Mouse (Mus musculus) left cerebral cortex, postnatal 25 days (tissue): Measurements from ENCODE around the gene Fbxl17. TPM values are rescaled to one million over a fixed set of nuclear protein-coding genes. Genes with fewer than 3 reads are reported as not detected.
A peak's percentile ranks its signal among the peaks of the same experiment; 100 is the strongest.

Experiments used
- DNase-seq, 2 experiments: peaks; one replicate each; pipeline ENCODE4 v3.0.0; 2022; ENCODE audit warnings: low spot score in 2 of 2, mixed read lengths in 1 of 2
- intact Hi-C: fragments of 180-260 bp; cut with DNase I; formaldehyde crosslinking; loops from one replicate; pipeline ENCODE4 v1.15.1; 2025
- total RNA-seq, 2 experiments: library from RNA; stranded (reverse); gene quantifications; 2 replicates each; pipeline ENCODE4 v1.2.3; 2021

The Fbxl17 gene
- total RNA-seq, 2 experiments from 2014 or later: 59.2 to 62.4 TPM

DNA sequence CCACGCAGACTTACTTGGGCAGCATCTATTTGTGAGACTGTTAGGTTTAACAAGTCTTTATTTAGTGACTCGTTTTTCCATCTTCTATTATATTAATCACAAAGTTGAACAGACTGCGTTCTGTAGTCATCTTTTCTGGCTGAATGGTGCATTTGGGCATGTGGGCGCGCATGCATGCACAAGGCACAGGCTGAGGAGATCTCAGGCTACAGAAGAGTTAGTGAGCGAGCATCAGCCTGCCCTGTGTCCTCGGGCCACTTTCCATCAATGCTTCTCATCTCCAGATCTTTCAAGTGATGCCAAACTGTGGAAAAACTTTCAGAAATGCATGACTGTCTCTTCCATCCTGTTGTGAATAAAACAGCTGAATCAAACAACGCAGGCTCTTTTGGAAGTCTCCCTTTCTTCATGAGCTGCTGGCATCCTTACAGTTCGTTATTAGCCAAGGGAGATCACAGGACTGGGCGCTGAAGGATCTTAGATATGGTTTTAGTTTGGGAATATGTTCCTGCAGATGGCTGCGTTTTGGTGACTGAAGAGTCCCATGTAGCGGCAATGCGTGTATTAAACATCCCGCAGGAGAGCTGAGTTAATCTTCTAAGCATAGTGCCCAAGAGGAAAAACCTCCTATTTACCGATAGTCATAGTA is 442.0 kb downstream of the Fbxl17 start:
- intact Hi-C loops: no loop called here

DNA sequence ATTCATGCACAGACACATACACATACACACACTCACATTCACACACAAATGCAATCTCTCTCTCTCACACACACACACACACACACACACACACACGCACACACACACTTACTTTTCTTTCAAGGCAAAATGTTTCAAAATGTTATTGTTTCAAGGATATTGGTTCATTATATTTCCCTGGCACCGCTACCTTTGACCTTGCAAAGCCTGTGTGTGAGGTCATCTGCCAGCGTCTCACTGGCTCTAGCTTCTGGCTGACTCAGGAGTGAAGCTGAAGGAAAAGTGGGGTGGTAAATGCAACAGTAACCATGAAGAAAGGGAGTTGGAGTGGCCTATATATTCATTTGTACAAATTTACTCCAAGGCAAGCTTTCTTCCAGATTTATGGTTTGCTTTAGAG is 442.8 kb downstream of the Fbxl17 start:
- intact Hi-C loops: no loop called here
- no peak for DNase-seq

More for the DNA sequence above, 442.0 kb downstream of the Fbxl17 start:
- peak in 1 of 2 experiments; percentile 53 for DNase-seq

GRCm38 (mm10) chr17:63053311-63053710 is 446.5 kb downstream of the Fbxl17 start:
- no peak for DNase-seq
- intact Hi-C loops: no loop called here

DNA sequence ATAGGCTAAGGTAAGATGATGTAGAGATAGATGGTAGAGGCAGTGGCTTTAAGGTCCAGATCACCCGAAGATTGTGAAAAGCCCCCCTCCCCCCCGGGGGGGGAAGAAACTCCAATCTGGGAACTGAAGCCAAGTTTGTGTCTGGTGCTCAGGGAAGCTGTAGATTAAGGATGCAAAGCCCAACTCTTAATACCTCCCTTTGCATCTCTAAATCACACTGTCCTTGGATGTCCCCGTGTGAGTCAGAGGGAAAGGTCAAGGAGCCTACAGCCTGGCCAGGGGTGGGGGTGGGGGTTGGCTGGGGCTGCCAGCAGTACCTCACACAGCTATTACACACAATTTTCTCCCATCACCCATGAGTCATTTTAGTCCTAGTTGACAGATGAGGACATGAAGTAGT is 453.4 kb downstream of the Fbxl17 start:
- DNase-seq: no peak
- intact Hi-C loops: no loop called here

GRCm38 (mm10) chr17:63045297-63045696 is 454.5 kb downstream of the Fbxl17 start:
- DNase-seq: no peak
- intact Hi-C loops: no loop called here

DNA sequence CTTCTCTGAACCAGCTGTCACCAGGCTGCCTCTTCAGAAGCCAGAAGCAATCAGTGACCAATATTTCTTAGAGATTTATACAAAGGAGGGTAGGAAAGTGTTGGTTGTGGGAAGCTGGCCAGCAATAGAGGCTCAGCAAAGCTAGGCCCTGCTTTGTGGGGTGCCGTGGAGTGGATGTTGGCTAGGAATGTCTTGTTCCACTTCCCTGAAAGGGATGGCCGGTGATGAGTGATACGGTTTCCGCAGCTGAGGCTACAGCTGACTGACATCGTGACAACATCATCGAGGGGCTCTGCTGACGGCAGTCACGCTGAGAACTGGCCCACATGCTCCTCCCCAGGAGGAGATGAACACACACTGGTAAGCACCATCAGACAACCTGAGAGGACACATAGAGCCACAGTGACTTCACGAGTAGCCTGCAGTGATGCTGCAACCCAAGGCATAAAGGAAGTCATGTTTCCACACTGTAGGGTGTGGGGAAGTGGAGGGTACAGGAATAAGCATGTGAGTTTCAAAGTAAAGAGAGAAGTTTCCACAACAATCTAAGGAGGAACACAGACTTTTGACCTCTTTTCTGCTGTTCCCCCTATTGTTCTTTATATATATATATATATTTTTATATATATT is 456.7 kb downstream of the Fbxl17 start:
- intact Hi-C loops: no loop called here
- no peak for DNase-seq

GRCm38 (mm10) chr17:63037562-63037961 is 462.3 kb downstream of the Fbxl17 start:
- intact Hi-C loops: no loop called here
- DNase-seq: no peak

DNA sequence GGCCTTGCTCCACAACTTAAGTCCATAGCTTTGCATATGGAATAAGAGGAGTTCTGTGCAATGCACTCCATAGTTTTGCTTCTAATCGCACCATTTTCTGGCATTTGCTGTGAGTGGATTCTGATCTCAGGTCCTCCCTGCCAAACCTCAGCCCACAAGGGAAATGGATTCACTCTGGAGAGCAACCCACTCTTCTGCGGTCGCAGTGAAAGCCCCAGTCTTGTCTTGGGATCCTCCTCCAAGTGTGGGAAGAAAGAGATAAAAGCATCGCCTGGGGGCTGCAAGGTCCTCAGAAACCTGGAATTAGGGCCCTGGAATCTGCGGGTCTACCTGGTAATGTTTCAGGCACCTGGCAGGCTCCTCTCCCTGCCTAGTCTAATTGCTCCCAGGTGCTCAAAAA is 466.7 kb downstream of the Fbxl17 start:
- peak in 1 of 2 experiments; percentile 72 for DNase-seq
- intact Hi-C loops: no loop called here

GRCm38 (mm10) chr17:63029105-63029504 is 470.7 kb downstream of the Fbxl17 start:
- DNase-seq: no peak
- intact Hi-C loops: loop anchor here (5.0 kb wide), 2 partner anchors 118 to 147 kb away; partner anchors contain the start of gene Efna5

DNA sequence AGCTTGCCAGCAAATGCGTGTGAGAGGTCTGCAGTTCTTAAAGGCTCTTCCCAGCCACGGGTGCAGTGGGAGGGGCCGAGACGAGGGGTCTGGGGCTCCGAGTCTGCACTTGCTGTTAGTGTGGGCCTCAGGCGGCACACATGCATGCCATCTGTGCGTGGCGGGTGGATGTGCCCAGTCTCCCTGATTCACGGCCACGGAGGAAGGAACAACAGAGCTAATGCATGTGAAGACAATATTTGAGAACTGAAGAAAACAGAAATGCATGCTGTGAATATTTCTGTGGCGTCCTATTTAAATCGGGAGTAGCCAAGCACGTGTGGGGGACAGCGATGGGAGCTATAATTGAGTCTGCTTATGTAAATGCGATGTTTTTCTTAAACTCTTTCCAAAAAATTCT is 474.6 kb downstream of the Fbxl17 start:
- DNase-seq: peak; percentile 52 to 86
- intact Hi-C loops: loop anchor here (1.0 to 5.0 kb wide), 3 partner anchors 13 to 143 kb away; partner anchors contain the start of gene Efna5

GRCm38 (mm10) chr17:63017605-63018167 is 482.1 kb downstream of the Fbxl17 start:
- intact Hi-C loops: loop anchor here (10.0 kb wide), 1 partner anchor 257 kb away; no protein-coding TSS in a partner anchor
- DNase-seq: no peak

GRCm38 (mm10) chr17:63012571-63012923 is 487.3 kb downstream of the Fbxl17 start:
- DNase-seq: no peak
- intact Hi-C loops: loop anchor here (1.0 to 10.0 kb wide), 7 partner anchors 13 to 262 kb away; partner anchors contain the start of gene Efna5

DNA sequence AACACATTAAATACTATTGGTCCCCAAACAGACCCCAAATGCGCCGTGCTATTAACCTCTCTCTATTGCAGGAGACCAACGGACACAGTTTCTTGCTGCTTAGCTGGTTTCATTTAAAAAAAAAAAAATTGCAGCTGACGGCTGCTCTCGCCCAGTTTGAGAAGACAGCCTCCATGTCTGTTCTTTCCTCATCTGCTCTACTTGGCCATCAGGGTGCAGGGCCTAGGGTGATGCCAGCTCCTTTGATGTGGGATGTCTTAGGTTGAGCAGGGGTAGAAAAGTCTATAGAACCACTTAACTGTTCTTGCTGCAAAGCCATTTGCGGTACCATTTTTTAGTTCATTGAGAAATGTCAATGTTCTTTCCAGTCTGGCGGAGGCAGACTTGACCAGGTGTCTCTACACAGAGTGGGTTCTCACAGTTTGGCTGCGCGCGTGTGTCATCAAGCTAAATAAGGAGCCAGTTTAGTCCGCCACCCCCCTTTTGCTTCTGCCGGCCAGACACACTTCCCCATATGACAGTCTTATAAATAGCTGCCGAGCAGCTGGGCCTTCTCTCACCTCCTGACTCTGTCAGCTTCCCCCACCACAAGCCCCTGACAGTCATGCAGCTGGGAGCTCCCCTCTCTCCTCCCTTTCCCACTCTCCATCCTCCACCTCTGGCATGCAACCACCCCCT is 487.8 kb downstream of the Fbxl17 start:
- intact Hi-C loops: loop anchor here (1.0 to 10.0 kb wide), 7 partner anchors 13 to 263 kb away; partner anchors contain the start of gene Efna5
- DNase-seq: peak; percentile 80 to 97

DNA sequence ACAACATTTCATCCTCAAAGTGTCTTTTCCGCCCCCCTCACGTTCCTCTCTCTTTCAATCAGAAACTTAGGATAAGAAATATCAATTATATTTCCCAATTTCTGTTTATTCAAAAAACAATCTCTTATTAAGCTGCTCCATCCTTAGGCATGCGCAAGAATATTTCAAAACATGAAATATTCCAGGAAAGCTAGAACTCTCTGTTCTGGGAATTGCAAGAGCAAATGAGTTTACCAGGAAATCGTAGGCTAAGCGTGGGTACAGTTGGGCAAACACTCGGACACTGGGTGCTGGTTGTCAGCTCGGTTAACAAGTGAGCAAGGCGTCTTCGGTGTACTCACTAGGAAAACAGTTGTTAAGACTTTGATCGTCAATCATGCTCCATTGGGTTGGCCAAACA is 489.0 kb downstream of the Fbxl17 start:
- intact Hi-C loops: loop anchor here (5.0 to 10.0 kb wide), 6 partner anchors 64 to 264 kb away; partner anchors contain the start of gene Efna5

DNA sequence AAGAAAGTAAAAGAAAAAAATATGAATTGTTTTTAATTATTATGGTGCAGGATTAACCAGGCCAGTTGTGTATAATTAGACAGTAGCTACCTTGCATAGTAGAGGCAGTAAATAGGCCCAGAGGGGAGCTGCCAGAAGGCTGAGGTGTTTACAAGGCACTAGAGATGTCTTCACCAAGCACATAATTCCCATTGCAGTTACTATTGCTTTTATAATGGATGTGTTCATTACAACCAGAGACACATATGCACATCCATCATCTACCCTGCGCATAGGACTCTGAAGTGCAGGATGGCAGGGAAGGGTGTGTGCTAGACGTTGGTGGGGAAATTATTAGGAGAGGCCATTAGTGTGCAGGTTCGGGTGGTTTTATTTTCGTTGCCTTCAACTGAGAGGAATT is 491.0 kb downstream of the Fbxl17 start:
- intact Hi-C loops: no loop called here
- no peak for DNase-seq

More for the DNA sequence above, 489.0 kb downstream of the Fbxl17 start:
- DNase-seq: no peak

DNA sequence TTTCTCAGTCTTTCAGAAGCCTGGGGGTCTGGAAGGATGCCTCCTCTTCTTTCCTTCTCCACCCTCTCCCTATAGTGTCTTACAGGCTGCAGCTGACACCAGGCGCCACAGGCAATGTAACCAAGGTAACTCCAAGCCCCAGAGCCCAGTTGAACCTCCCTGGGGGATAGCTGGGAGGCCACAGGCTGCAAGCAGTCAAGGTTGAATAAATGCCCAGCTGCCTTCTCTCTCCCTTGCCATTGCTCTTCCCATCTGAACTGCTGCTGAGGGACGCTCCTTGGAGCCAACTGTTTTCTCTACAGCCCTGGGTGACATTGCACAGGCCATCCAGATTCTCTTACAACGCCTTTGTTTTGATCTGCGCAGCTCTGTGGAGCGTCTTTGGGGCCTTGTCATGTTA is 491.5 kb downstream of the Fbxl17 start:
- intact Hi-C loops: no loop called here
- no peak for DNase-seq

DNA sequence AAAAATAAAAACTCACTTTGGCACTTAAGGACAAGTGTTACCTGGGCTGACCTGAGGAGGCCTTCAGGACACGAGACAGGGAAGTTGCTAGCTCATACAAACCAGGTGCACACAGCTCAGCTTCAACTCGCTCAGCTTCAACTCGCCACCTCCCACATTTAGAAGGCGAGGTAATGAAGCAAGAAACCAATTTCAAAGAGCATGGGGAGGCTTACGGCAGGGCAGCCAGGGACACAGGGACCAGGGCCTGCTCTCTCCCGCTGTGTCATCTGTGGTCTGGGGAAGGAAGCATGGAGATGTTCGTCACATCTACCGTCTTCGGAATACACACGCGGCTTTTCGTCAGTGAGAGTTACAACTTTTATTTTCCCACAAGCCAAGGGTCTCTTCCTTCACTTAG is 491.9 kb downstream of the Fbxl17 start:
- intact Hi-C loops: no loop called here
- DNase-seq: no peak
